Comparison of ENCODE assay signal across 15 mouse cellular contexts in genomic region chr1:120124839-120125238, GRCm38 (mm10). TPM values are rescaled to one million over a fixed set of nuclear protein-coding genes. Genes with fewer than 3 reads are reported as not detected.
DNase-seq lines count a peak whose midpoint lies in the region; ATAC-seq and TF ChIP-seq lines count a peak whose summit lies in the region.
"Had no signal": no experiment of that assay in that cellular context is flagged by ENCODE, and none has a peak within 500 bp of the region (broad histone marks: within the 10 kb centered on the region; RNA-seq: fewer than 3 reads in every experiment).

No protein-coding gene starts in this region.

- no peak overlapping the region for H3K4me3 ChIP-seq in kidney, embryonic 15.5 days (replicated peaks)
- no peak overlapping the region for H3K4me3 ChIP-seq in stomach, postnatal 0 days (ENCODE audit: low read depth, low read length)
- H3K4me3 ChIP-seq: forebrain, embryonic 15.5 days; liver, embryonic 12.5 days had no signal

- H3K27ac ChIP-seq in kidney, embryonic 15.5 days: no peak overlapping the region
- H3K27ac ChIP-seq in stomach, postnatal 0 days (replicated peaks): no peak overlapping the region
- H3K27ac ChIP-seq: forebrain, embryonic 15.5 days; liver, embryonic 12.5 days had no signal

- H3K27me3 ChIP-seq in kidney, embryonic 15.5 days: no peaks in the 10 kb centered on the region
- H3K27me3 ChIP-seq in stomach, postnatal 0 days (ENCODE audit: control insufficient read depth, insufficient read depth, low read length): no peaks in the 10 kb centered on the region
- H3K27me3 ChIP-seq: CH12.LX; forebrain, embryonic 15.5 days; liver, embryonic 12.5 days had no signal

- peak; percentile 61 for DNase-seq in kidney, adult 9 months
- DNase-seq in urinary bladder, postnatal 14 days (ENCODE audit: low spot score): peak; percentile 58
- no peak for DNase-seq in urinary bladder, postnatal 4 days (ENCODE audit: low spot score in 2 of 2)
- DNase-seq in adrenal gland, adult 8-10 months: peak; percentile 66
- peak; percentile 53 for DNase-seq in stomach, postnatal 0 days (ENCODE audit: low spot score)
- DNase-seq in left cerebral cortex, adult 11 months (ENCODE audit: low spot score): no peak
- DNase-seq in retina, embryonic 14.5 days (ENCODE audit: low spot score): no peak
- DNase-seq: cerebellum, adult 9-10 months; heart, postnatal 4 days had no signal

- H3K9ac ChIP-seq in kidney, embryonic 15.5 days: no peak overlapping the region
- no peak overlapping the region for H3K9ac ChIP-seq in stomach, postnatal 0 days (ENCODE audit: low read length)
- H3K9ac ChIP-seq: forebrain, embryonic 15.5 days; liver, embryonic 12.5 days had no signal

- no peak for TF ChIP-seq CTCF in stomach, postnatal 0 days (IDR thresholded peaks at IDR 0.05; ENCODE audit: low read depth)

- no peak for TF ChIP-seq EP300 in stomach, postnatal 0 days (optimal IDR thresholded peaks at IDR 0.05)

- no peak for ATAC-seq in kidney, embryonic 15.5 days (replicated peaks; ENCODE audit: low FRiP score)
- no peak for ATAC-seq in stomach, postnatal 0 days (ENCODE audit: low FRiP score, low TSS enrichment)
- ATAC-seq: forebrain, embryonic 15.5 days; liver, embryonic 12.5 days had no signal

- H3K36me3 ChIP-seq in kidney, embryonic 15.5 days: no peaks in the 10 kb centered on the region
- H3K36me3 ChIP-seq in stomach, postnatal 0 days (ENCODE audit: control insufficient read depth, insufficient read depth, low read length): no peaks in the 10 kb centered on the region
- H3K36me3 ChIP-seq: forebrain, embryonic 15.5 days; liver, embryonic 12.5 days had no signal

- 72% methylated on average over 4 of the region's 4 CpGs for WGBS in kidney, embryonic 15.5 days
- 37% methylated on average over 4 of the region's 4 CpGs for WGBS in stomach, postnatal 0 days

- peaks cover 19% of the 10 kb centered on the region for H3K4me1 ChIP-seq in kidney, embryonic 15.5 days
- H3K4me1 ChIP-seq in stomach, postnatal 0 days (replicated peaks; ENCODE audit: control insufficient read depth, insufficient read depth): peaks cover 4% of the 10 kb centered on the region; the same call in 1 of the 2 replicates

- H3K4me2 ChIP-seq in kidney, embryonic 15.5 days: no peak overlapping the region
- H3K4me2 ChIP-seq in stomach, postnatal 0 days (replicated peaks; ENCODE audit: low read depth): no peak overlapping the region
- H3K4me2 ChIP-seq: forebrain, embryonic 15.5 days; heart, embryonic 11.5 days; liver, embryonic 12.5 days; midbrain, embryonic 11.5 days had no signal

- no peaks in the 10 kb centered on the region for H3K9me3 ChIP-seq in kidney, embryonic 15.5 days (replicated peaks)
- no peaks in the 10 kb centered on the region for H3K9me3 ChIP-seq in stomach, postnatal 0 days (ENCODE audit: control insufficient read depth, low read length)
- H3K9me3 ChIP-seq: forebrain, embryonic 15.5 days; liver, embryonic 12.5 days had no signal

RNA-seq across cellular contexts. Expression of gene 3110009E18Rik, which starts 3.9 kb away (rescaled TPM):
- polyA plus RNA-seq in kidney, embryonic 15.5 days (2015; fragmentation: Nextera tagmentation; extraction: Ambion mirVana): 19.7 and 22.1 TPM in 2 replicates
- 10 to 100 TPM in 3 of 4 experiments, 1 to 10 TPM in 1; 8.8 to 14.1 (median 11.2) TPM for total RNA-seq in adrenal gland, adult 8-10 months (2022)
- 10.1 and 11.9 TPM in 2 replicates for polyA plus RNA-seq in stomach, postnatal 0 days (2015; fragmentation: Nextera tagmentation; extraction: Ambion mirVana)

RNA-seq across cellular contexts. Expression of gene Dbi, which starts 4.0 kb away (rescaled TPM):
- 696 and 764 TPM in 2 replicates for polyA plus RNA-seq in kidney, embryonic 15.5 days (2015; fragmentation: Nextera tagmentation; extraction: Ambion mirVana)
- 100 to 1,000 TPM; 667 to 804 (median 753) TPM for total RNA-seq in adrenal gland, adult 8-10 months (2022)
- polyA plus RNA-seq in stomach, postnatal 0 days (2015; fragmentation: Nextera tagmentation; extraction: Ambion mirVana): 1,663 and 1,741 TPM in 2 replicates

RNA-seq across cellular contexts. Expression of gene Tmem37, which starts 51.0 kb away (rescaled TPM):
- polyA plus RNA-seq in kidney, embryonic 15.5 days (2015; fragmentation: Nextera tagmentation; extraction: Ambion mirVana): 51.3 and 53.6 TPM in 2 replicates
- total RNA-seq in adrenal gland, adult 8-10 months (2022): 10 to 100 TPM in 2 of 4 experiments, 1 to 10 TPM in 2; 8.7 to 21.2 (median 14.5) TPM
- 7.8 and 8.8 TPM in 2 replicates for polyA plus RNA-seq in stomach, postnatal 0 days (2015; fragmentation: Nextera tagmentation; extraction: Ambion mirVana)
- total RNA-seq: CH12.LX had no signal

Comparison
In these comparisons a context has a peak if more than half of its experiments do, and no peak if none do; other contexts are left out.
1. DNase-seq: peak in kidney, adult 9 months (single experiment), urinary bladder, postnatal 14 days (single experiment), adrenal gland, adult 8-10 months (single experiment) and stomach, postnatal 0 days (single experiment); none in urinary bladder, postnatal 4 days (0 of 2), left cerebral cortex, adult 11 months (single experiment) and retina, embryonic 14.5 days (single experiment).